Mouse (Mus musculus) liver, embryonic 15.5 days (tissue): ENCODE data around the gene Ak6. TPM values are rescaled to one million over a fixed set of nuclear protein-coding genes. Genes with fewer than 3 reads are reported as not detected.

ENCODE experiments used
- ATAC-seq: fragments of 200-750 bp; cut with Nextera tagmentation; 2 replicates; pipeline ENCODE4 v1.8.0; 2017; ENCODE audit warnings: moderate number of reproducible peaks, mild to moderate bottlenecking, moderate library complexity; ENCODE audit not compliant: insufficient read depth
- H3K27ac ChIP-seq: fragments of 300-500 bp; sonication (generic); replicated peaks from 2 replicates; pipeline ENCODE4 v1.5.1; 2015; ENCODE audit warnings: mild to moderate bottlenecking, inconsistent platforms
- H3K27me3 ChIP-seq: fragments of 300-500 bp; sonication (generic); 2 replicates; pipeline ENCODE4 v1.6.1; 2015; ENCODE audit warnings: mild to moderate bottlenecking, inconsistent platforms
- H3K36me3 ChIP-seq: fragments of 300-500 bp; sonication (generic); replicated peaks from 2 replicates; pipeline ENCODE4 v1.6.1; 2015; ENCODE audit warnings: moderate library complexity, mild to moderate bottlenecking, inconsistent platforms
- H3K4me1 ChIP-seq: fragments of 300-500 bp; sonication (generic); replicated peaks from 2 replicates; pipeline ENCODE4 v1.6.1; 2015; ENCODE audit warnings: inconsistent platforms
- H3K4me2 ChIP-seq: fragments of 300-500 bp; sonication (generic); 2 replicates; pipeline ENCODE4 v1.6.1; 2015; ENCODE audit warnings: moderate library complexity, mild to moderate bottlenecking, inconsistent platforms
- H3K4me3 ChIP-seq: fragments of 300-500 bp; sonication (generic); replicated peaks from 2 replicates; pipeline ENCODE4 v1.5.1; 2015; ENCODE audit warnings: mild to moderate bottlenecking, inconsistent platforms
- H3K9ac ChIP-seq: fragments of 300-500 bp; sonication (generic); 2 replicates; pipeline ENCODE4 v1.6.1; 2015; ENCODE audit warnings: moderate library complexity, mild to moderate bottlenecking, inconsistent platforms
- H3K9me3 ChIP-seq: fragments of 300-500 bp; sonication (generic); replicated peaks from 2 replicates; pipeline ENCODE4 v1.6.1; 2016; ENCODE audit warnings: inconsistent platforms
- WGBS: fragments of 180-500 bp; shearing (Covaris S2); methylation state at CpG from one replicate; pipeline ENCODE4 v1.1.7; 2015; ENCODE audit warnings: mixed read lengths; ENCODE audit not compliant: insufficient replicate concordance; 5-methylcytosine and 5-hydroxymethylcytosine counted together
- polyA plus RNA-seq: library from polyadenylated mRNA; unstranded; fragments of >200 nt; fragmentation: Nextera tagmentation; extraction: Ambion mirVana; gene quantifications from 2 replicates; pipeline ENCODE4 v1.2.1, GENCODE M21; 2015

Gene Ak6
- polyA plus RNA-seq, 1 experiment from 2014 or later, result 145 TPM

DNA sequence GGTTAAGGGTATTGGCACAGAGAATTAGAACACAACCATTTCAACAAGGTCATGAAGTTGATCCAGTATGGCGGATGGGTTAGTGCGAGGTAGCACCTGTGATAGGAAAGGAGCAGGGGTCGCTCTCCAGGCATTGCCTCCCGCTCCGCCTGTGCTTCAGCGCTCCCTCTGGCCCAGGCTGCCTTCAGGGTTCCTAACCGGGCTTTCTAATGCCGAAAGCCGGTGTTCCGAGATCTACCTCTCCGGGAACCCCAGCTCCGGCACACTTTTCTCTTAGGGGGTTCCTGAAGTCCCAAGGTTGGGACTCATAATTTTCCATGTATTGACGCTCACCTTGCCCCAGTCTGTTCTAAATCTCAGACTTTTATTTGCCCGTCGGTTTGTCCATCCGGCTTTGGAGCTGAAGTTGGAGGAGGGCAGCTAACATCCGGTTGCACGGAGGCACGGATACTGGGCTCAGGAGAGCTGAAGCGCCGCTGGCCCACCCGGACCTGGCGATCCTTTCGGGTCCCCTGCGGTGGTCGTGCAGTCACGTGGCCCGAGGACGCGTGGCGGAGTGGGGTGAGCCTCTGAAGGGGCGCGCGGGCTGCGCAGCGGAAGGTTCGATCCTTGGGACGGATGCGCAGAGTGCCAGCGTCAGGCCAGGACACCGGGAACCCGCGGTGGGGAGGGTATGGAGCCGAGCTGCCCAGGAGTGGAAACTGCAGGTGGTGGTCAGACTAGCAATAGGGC is 18.7 kb downstream of the Ak6 start, which contains the start of gene Ccdc125:
Ccdc125 (plus strand) TSS at position 427 of the 732 bp plus-strand sequence.
- under 1% methylated on average over 44 of the region's 44 CpGs for WGBS
- H3K4me2 ChIP-seq, result peak within 1 kb of the TSS; percentile 78
- H3K27me3 ChIP-seq, result peaks cover 14% of the 10 kb centered on the region; the same call in 1 of the 2 replicates
- peaks cover 17% of the 10 kb centered on the region; the same call in 1 of the 2 replicates for H3K4me1 ChIP-seq
- H3K27ac ChIP-seq, result peak within 1 kb of the TSS; percentile 75
- no peaks in the 10 kb centered on the region for H3K9me3 ChIP-seq
- H3K4me3 ChIP-seq, result peak within 1 kb of the TSS; percentile 63
- peak within 1 kb of the TSS; percentile 52 for H3K9ac ChIP-seq
- H3K36me3 ChIP-seq, result peaks cover 12% of the 10 kb centered on the region
- ATAC-seq, result peak; percentile 32; the same call in 1 of the 2 replicates

DNA sequence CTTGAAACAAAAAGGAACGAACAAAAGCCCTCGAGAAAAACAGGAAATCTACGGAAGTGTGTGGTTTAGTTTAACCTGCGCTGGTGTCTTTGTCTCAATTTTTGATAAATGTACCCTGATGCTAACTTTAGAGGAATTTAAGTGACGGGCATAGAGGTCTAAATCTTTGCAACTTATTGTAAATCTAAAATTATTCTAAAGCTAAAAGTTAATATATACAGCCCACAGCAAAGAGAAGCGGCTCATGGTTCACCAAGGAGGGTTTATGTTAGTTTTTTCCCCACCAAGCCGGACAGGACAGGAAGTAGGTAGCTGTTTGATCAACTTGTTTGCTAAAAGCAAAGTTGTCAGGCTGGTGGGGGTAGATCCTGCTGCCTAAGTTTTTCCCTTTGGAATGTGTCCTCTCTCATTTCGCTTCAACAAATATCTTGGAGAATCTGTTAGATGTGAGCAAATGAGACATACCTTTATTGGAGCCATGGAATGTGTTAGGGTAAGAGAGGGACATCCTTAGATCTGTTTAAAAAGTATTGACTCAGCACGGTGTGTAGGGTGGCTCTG is 19.5 kb downstream of the Ak6 start:
- ATAC-seq, result no peak
- Histone ChIP-seq H3K27ac (peak overlapping the region; percentile 75), H3K9me3 (no peaks in the 10 kb centered on the region), H3K4me1 (peaks cover 17% of the 10 kb centered on the region; the same call in 1 of the 2 replicates), H3K4me3 (peak overlapping the region; percentile 63), H3K4me2 (peak overlapping the region; percentile 78), H3K36me3 (peaks cover 12% of the 10 kb centered on the region), H3K9ac (peak overlapping the region; percentile 52; the same call in 1 of the 2 replicates), H3K27me3 (peaks cover 14% of the 10 kb centered on the region; the same call in 1 of the 2 replicates)
- WGBS, result 8% methylated on average over 9 of the region's 9 CpGs

- Histone ChIP-seq H3K9ac (no peak overlapping the region), H3K4me1 (0 out of 2 replicates have a peak, but pooled peaks cover 6% of the 10 kb centered on the region), H3K4me2 (peak overlapping the region; percentile 23), H3K36me3 (peaks cover 3% of the 10 kb centered on the region; the same call in 1 of the 2 replicates), H3K9me3 (no peaks in the 10 kb centered on the region), H3K27me3 (no peaks in the 10 kb centered on the region), H3K4me3 (peak overlapping the region; percentile 18; the same call in 1 of the 2 replicates), H3K27ac (peak overlapping the region; percentile 59)
- 64% methylated on average over 15 of the region's 15 CpGs for WGBS
- no peak; the same call in 1 of the 2 replicates for ATAC-seq
These were observed 25.3 kb downstream of the Ak6 start for GRCm38 (mm10) chr13:100675936-100676635.

DNA sequence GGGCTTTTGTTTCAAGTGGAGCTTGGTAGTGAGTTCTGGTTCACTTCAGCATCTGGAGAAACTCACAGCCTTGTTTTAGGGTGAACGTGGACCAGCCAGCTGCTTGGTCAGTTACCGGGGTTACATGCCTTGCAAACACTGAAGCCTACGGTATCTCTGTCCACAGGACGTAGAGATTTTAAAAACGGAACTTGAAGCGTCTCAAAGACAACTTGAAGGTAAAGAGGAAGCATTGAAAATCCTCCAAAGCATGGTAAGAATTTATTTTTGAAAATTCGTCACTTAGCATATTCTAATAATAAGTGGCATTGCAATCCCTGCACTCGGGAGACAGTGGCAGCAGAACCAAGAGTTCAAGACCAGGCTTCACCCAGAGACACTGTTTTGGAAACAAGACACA is 30.8 kb downstream of the Ak6 start:
- Histone ChIP-seq H3K4me1 (0 out of 2 replicates have a peak, but pooled peaks cover 1% of the 10 kb centered on the region), H3K9ac (no peak overlapping the region), H3K27me3 (no peaks in the 10 kb centered on the region), H3K36me3 (peaks cover 8% of the 10 kb centered on the region; the same call in 1 of the 2 replicates), H3K4me3 (no peak overlapping the region), H3K4me2 (no peak overlapping the region), H3K9me3 (no peaks in the 10 kb centered on the region), H3K27ac (no peak overlapping the region)
- ATAC-seq, result no peak
- 69% methylated on average over 8 of the region's 8 CpGs for WGBS

DNA sequence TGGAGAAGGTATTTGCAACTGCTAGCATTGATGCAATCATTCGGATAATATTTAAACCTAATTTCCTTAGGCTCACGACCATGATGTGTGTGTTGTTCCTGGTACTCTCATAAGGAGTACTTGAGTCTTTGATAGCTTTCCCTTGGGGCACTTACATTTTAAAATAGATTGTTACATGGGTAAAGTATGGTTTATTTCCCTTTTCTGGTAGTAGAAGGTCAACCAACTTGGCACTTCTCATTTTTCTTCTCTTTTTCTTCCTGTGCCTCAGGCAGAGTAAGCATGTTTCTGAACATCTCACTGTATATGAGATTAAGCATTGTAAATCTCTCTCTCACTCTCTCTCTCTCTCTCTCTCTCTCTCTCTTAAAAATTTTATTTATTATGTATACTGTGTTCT is 32.1 kb downstream of the Ak6 start:
- WGBS, result 57% methylated on average over 2 of the region's 2 CpGs

DNA sequence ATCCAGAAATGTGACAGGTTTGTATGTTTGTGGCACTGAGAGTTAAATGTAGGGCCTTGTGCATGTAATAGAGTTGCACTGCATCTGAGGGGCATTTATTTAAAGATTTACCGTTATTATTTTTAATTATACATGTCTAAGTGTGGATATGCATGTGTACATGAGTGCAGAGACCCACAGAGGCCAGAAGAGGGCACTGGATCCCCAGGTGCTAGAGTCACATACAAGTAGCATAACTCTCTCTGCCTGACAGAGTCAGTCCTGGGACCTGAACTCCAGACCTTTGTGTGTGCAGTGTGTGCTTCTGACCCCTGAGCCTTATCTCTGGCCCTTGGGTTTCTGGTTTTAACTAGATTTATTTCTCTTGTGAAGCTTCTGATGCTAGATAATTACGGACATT is 33.6 kb downstream of the Ak6 start:
- no peaks in the 10 kb centered on the region for H3K4me1 ChIP-seq
- H3K27me3 ChIP-seq, result no peaks in the 10 kb centered on the region
- H3K27ac ChIP-seq, result no peak overlapping the region
- H3K4me3 ChIP-seq, result no peak overlapping the region
- no peak for ATAC-seq
- peaks cover 12% of the 10 kb centered on the region; the same call in 1 of the 2 replicates for H3K36me3 ChIP-seq
- 59% methylated on average over 2 of the region's 2 CpGs for WGBS
- no peaks in the 10 kb centered on the region for H3K9me3 ChIP-seq
- no peak overlapping the region for H3K4me2 ChIP-seq
- H3K9ac ChIP-seq, result no peak overlapping the region

More for the DNA sequence above, 32.1 kb downstream of the Ak6 start:
- H3K4me3 ChIP-seq, result no peak overlapping the region
- no peak overlapping the region for H3K27ac ChIP-seq
- no peak for ATAC-seq
- peaks cover 11% of the 10 kb centered on the region; the same call in 1 of the 2 replicates for H3K36me3 ChIP-seq
- no peaks in the 10 kb centered on the region for H3K9me3 ChIP-seq
- no peaks in the 10 kb centered on the region for H3K4me1 ChIP-seq
- H3K27me3 ChIP-seq, result no peaks in the 10 kb centered on the region
- H3K9ac ChIP-seq, result no peak overlapping the region
- H3K4me2 ChIP-seq, result no peak overlapping the region

GRCm38 (mm10) chr13:100687513-100687912 is 36.7 kb downstream of the Ak6 start:
- WGBS, result 57% methylated on average over 7 of the region's 7 CpGs
- Histone ChIP-seq H3K4me2 (no peak overlapping the region), H3K4me3 (no peak overlapping the region)

GRCm38 (mm10) chr13:100697541-100697940 is 46.8 kb downstream of the Ak6 start:
- H3K36me3 ChIP-seq, result peaks cover 50% of the 10 kb centered on the region
- no peak overlapping the region for H3K27ac ChIP-seq

More at GRCm38 (mm10) chr13:100687513-100687912, 36.7 kb downstream of the Ak6 start:
- Histone ChIP-seq H3K9ac (no peak overlapping the region), H3K27ac (no peak overlapping the region), H3K27me3 (no peaks in the 10 kb centered on the region), H3K9me3 (no peaks in the 10 kb centered on the region), H3K36me3 (peaks cover 21% of the 10 kb centered on the region), H3K4me1 (no peaks in the 10 kb centered on the region)
- no peak for ATAC-seq

GRCm38 (mm10) chr13:100698866-100699265 is 48.1 kb downstream of the Ak6 start:
- Histone ChIP-seq H3K27me3 (no peaks in the 10 kb centered on the region), H3K4me3 (no peak overlapping the region), H3K9ac (no peak overlapping the region), H3K4me2 (no peak overlapping the region), H3K27ac (no peak overlapping the region), H3K36me3 (peaks cover 62% of the 10 kb centered on the region), H3K9me3 (no peaks in the 10 kb centered on the region), H3K4me1 (no peaks in the 10 kb centered on the region)
- ATAC-seq, result no peak
- 91% methylated on average over 10 of the region's 10 CpGs for WGBS

More at GRCm38 (mm10) chr13:100697541-100697940, 46.8 kb downstream of the Ak6 start:
- no peak overlapping the region for H3K4me3 ChIP-seq
- WGBS, result 63% methylated on average over 3 of the region's 3 CpGs
- H3K9ac ChIP-seq, result no peak overlapping the region
- no peaks in the 10 kb centered on the region for H3K9me3 ChIP-seq
- no peaks in the 10 kb centered on the region for H3K27me3 ChIP-seq
- H3K4me1 ChIP-seq, result no peaks in the 10 kb centered on the region
- ATAC-seq, result no peak
- no peak overlapping the region for H3K4me2 ChIP-seq

GRCm38 (mm10) chr13:100703468-100703867 is 52.7 kb downstream of the Ak6 start:
- peaks cover 78% of the 10 kb centered on the region for H3K36me3 ChIP-seq
- no peaks in the 10 kb centered on the region for H3K9me3 ChIP-seq
- no peak for ATAC-seq
- H3K4me3 ChIP-seq, result no peak overlapping the region
- H3K27me3 ChIP-seq, result no peaks in the 10 kb centered on the region
- H3K4me2 ChIP-seq, result no peak overlapping the region
- H3K27ac ChIP-seq, result no peak overlapping the region
- H3K4me1 ChIP-seq, result no peaks in the 10 kb centered on the region
- WGBS, result 93% methylated on average over 2 of the region's 2 CpGs
- H3K9ac ChIP-seq, result no peak overlapping the region

- Histone ChIP-seq H3K36me3 (peaks cover 88% of the 10 kb centered on the region), H3K9ac (no peak overlapping the region), H3K4me1 (no peaks in the 10 kb centered on the region; the same call in 1 of the 2 replicates), H3K27me3 (no peaks in the 10 kb centered on the region), H3K4me3 (no peak overlapping the region), H3K27ac (no peak overlapping the region), H3K9me3 (no peaks in the 10 kb centered on the region), H3K4me2 (no peak overlapping the region)
- ATAC-seq, result no peak
- 88% methylated on average over 7 of the region's 7 CpGs for WGBS
These were observed 55.4 kb downstream of the Ak6 start for GRCm38 (mm10) chr13:100706206-100706605.
